In the genomic region with DNA sequence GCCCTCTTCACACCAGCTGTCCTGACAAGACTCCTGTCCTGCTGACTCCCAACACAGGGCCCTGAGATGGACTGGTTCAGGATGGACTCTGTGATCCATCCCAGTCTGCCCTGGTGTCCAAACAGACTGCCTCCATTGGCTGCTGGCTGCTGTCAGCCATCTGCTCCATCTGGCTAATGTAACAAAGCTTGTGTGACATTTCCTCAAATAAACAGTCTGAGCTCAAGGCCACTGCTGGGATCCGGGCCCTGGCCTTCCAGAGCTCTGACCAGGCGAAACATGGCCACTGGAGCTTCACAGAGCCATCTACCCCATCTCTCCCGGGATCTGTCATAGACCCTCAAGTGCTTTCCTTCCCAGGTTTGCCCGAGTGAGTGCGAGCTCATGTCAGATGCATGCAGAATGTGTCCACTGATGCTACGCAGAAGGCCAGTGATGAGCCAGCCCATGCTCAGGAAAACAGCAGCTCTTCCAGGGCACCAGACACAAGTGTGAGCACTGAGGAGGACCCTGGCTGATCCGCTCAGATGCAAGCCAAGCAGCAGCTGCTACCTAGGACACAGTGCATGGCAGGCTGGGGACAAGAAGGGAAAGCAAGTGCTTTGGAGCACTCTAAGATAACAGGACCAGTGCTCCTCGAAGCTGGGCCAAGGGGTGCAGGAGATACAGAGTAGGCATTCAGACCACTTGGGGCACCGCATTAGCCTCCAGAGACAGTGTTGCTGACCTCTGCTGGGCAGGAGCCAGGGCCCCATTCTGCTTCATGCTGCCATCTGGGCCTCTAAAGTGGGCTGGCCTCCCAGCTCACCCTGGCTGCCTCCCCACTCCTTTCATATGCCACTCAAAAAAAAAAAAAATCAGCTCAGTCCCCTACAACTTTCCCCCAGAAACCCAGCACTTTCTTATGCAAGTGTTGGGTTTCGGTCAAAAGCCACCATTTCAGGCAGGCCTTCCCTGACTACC, we compare ENCODE assay signal across 10 mouse cellular contexts. TPM values are rescaled to one million over a fixed set of nuclear protein-coding genes. Genes with fewer than 3 reads are reported as not detected.
A peak's percentile ranks its signal among the peaks of the same experiment; 100 is the strongest.
DNase-seq lines count a peak whose midpoint lies in the region; ATAC-seq lines count a peak whose summit lies in the region.
"Had no signal": no experiment of that assay in that cellular context is flagged by ENCODE, and none has a peak within 500 bp of the region (broad histone marks: within the 10 kb centered on the region; RNA-seq: fewer than 3 reads in every experiment).

No protein-coding gene starts in this region.

- DNase-seq in heart, adult 11 months: peak; percentile 90
- no peak for DNase-seq in heart, postnatal 36 days
- no peak for DNase-seq in midbrain, embryonic 10.5 days (ENCODE audit: low spot score)
- peak; percentile 75 to 81 for DNase-seq in cerebellum, adult 18-20 months
- DNase-seq in left cerebral cortex, adult 9 months (ENCODE audit: low spot score in 2 of 2): no peak
- no peak for DNase-seq in kidney, postnatal 4 days

- H3K4me2 ChIP-seq in midbrain, embryonic 12.5 days (replicated peaks): no peak overlapping the region
- H3K4me2 ChIP-seq in stomach, embryonic 14.5 days (replicated peaks; ENCODE audit: low read depth, low read length): no peak overlapping the region
- H3K4me2 ChIP-seq: embryonic facial prominence, embryonic 15.5 days; midbrain, embryonic 11.5 days had no signal

- intact Hi-C loops in heart, postnatal 36 days (cut with DNase I): loop anchor here (1.0 kb wide), 2 partner anchors 63 to 148 kb away; no protein-coding TSS in a partner anchor

- H3K4me3 ChIP-seq in midbrain, embryonic 12.5 days: no peak overlapping the region
- H3K4me3 ChIP-seq in midbrain, embryonic 10.5 days: no peak overlapping the region
- no peak overlapping the region for H3K4me3 ChIP-seq in stomach, embryonic 14.5 days (ENCODE audit: low read depth, low read length)
- H3K4me3 ChIP-seq: embryonic facial prominence, embryonic 15.5 days had no signal

- no peak overlapping the region for H3K27ac ChIP-seq in midbrain, embryonic 12.5 days (replicated peaks)
- H3K27ac ChIP-seq in midbrain, embryonic 10.5 days (replicated peaks): no peak overlapping the region
- peak overlapping the region; percentile 69; the same call in 1 of the 2 replicates for H3K27ac ChIP-seq in stomach, embryonic 14.5 days (ENCODE audit: low read length)
- H3K27ac ChIP-seq: embryonic facial prominence, embryonic 15.5 days had no signal

- no peaks in the 10 kb centered on the region for H3K36me3 ChIP-seq in midbrain, embryonic 12.5 days
- no peaks in the 10 kb centered on the region for H3K36me3 ChIP-seq in midbrain, embryonic 10.5 days
- no peaks in the 10 kb centered on the region for H3K36me3 ChIP-seq in stomach, embryonic 14.5 days (ENCODE audit: control insufficient read depth, insufficient read depth, low read length)
- H3K36me3 ChIP-seq: embryonic facial prominence, embryonic 15.5 days had no signal

- no peaks in the 10 kb centered on the region for H3K4me1 ChIP-seq in midbrain, embryonic 12.5 days
- H3K4me1 ChIP-seq in midbrain, embryonic 10.5 days: no peaks in the 10 kb centered on the region; the same call in 1 of the 2 replicates
- 0 out of 2 replicates have a peak, but pooled peaks cover 10% of the 10 kb centered on the region for H3K4me1 ChIP-seq in stomach, embryonic 14.5 days (ENCODE audit: control insufficient read depth, insufficient read depth, low read length)

- WGBS in midbrain, embryonic 12.5 days: 82% methylated on average over 10 of the region's 10 CpGs
- 81% methylated on average over 10 of the region's 10 CpGs for WGBS in midbrain, embryonic 10.5 days
- 57% methylated on average over 10 of the region's 10 CpGs for WGBS in stomach, embryonic 14.5 days

- peak overlapping the region; percentile 20; the same call in 1 of the 2 replicates for H3K9ac ChIP-seq in midbrain, embryonic 12.5 days (replicated peaks)
- H3K9ac ChIP-seq in stomach, embryonic 14.5 days (replicated peaks; ENCODE audit: low read depth, low read length): no peak overlapping the region
- H3K9ac ChIP-seq: embryonic facial prominence, embryonic 15.5 days had no signal

- no peaks in the 10 kb centered on the region for H3K27me3 ChIP-seq in midbrain, embryonic 12.5 days
- no peaks in the 10 kb centered on the region for H3K27me3 ChIP-seq in midbrain, embryonic 10.5 days (ENCODE audit: low read depth, poor library complexity, severe bottlenecking)
- H3K27me3 ChIP-seq in stomach, embryonic 14.5 days (ENCODE audit: control insufficient read depth, insufficient read depth, low read length): no peaks in the 10 kb centered on the region
- H3K27me3 ChIP-seq: embryonic facial prominence, embryonic 15.5 days had no signal

- no peaks in the 10 kb centered on the region for H3K9me3 ChIP-seq in midbrain, embryonic 12.5 days
- H3K9me3 ChIP-seq in midbrain, embryonic 10.5 days (replicated peaks): no peaks in the 10 kb centered on the region
- no peaks in the 10 kb centered on the region for H3K9me3 ChIP-seq in stomach, embryonic 14.5 days (ENCODE audit: control insufficient read depth, low read depth, low read length)
- H3K9me3 ChIP-seq: embryonic facial prominence, embryonic 15.5 days had no signal

- ATAC-seq in midbrain, embryonic 12.5 days (ENCODE audit: low FRiP score, low read depth): no peak
- ATAC-seq in stomach, embryonic 14.5 days (ENCODE audit: insufficient number of reproducible peaks, insufficient read depth, low FRiP score, low read depth): peak; percentile 30; the same call in 1 of the 2 replicates

RNA-seq across cellular contexts. Expression of gene Pemt, which starts 18.1 kb away (rescaled TPM):
- total RNA-seq in heart, postnatal 36 days (2021): 1 to 10 TPM; 2.5 to 4.0 TPM
- polyA plus RNA-seq in midbrain, embryonic 12.5 days (2016; fragmentation: Nextera tagmentation; extraction: Ambion mirVana): 7.5 and 8.0 TPM in 2 replicates
- 8.6 and 10.8 TPM in 2 replicates for polyA plus RNA-seq in midbrain, embryonic 10.5 days (2016; fragmentation: Nextera tagmentation; extraction: Ambion mirVana)
- polyA plus RNA-seq in stomach, embryonic 14.5 days (2014; fragmentation: Nextera tagmentation; extraction: Ambion mirVana): 6.7 and 8.3 TPM in 2 replicates

Comparison
In these comparisons a context has a peak if more than half of its experiments do, and no peak if none do; other contexts are left out.
1. DNase-seq: peak in heart, adult 11 months (single experiment) and cerebellum, adult 18-20 months (2 of 2); none in heart, postnatal 36 days (0 of 2), midbrain, embryonic 10.5 days (single experiment), left cerebral cortex, adult 9 months (0 of 2) and kidney, postnatal 4 days (0 of 2).